Mouse (Mus musculus) heart, embryonic 15.5 days (tissue): Measurements from ENCODE around the gene Thsd4. TPM values are rescaled to one million over a fixed set of nuclear protein-coding genes. Genes with fewer than 3 reads are reported as not detected.

Source experiments
- ATAC-seq: fragments of 200-750 bp; cut with Nextera tagmentation; replicated peaks from 2 replicates; pipeline ENCODE4 v1.8.0; 2017; ENCODE audit warnings: low read depth, moderate TSS enrichment; ENCODE audit not compliant: insufficient number of reproducible peaks, insufficient read depth, low FRiP score
- H3K27ac ChIP-seq: fragments of 300-500 bp; sonication (generic); 2 replicates; pipeline ENCODE4 v1.5.1; 2015; ENCODE audit warnings: mild to moderate bottlenecking, inconsistent platforms
- H3K27me3 ChIP-seq: fragments of 300-500 bp; sonication (generic); 2 replicates; pipeline ENCODE4 v1.6.1; 2015; ENCODE audit warnings: inconsistent platforms
- H3K36me3 ChIP-seq: fragments of 300-500 bp; sonication (generic); 2 replicates; pipeline ENCODE4 v1.6.1; 2015; ENCODE audit warnings: mild to moderate bottlenecking, inconsistent platforms
- H3K4me1 ChIP-seq: fragments of 300-500 bp; sonication (generic); replicated peaks from 2 replicates; pipeline ENCODE4 v1.6.1; 2015; ENCODE audit warnings: inconsistent platforms
- H3K4me2 ChIP-seq: fragments of 300-500 bp; sonication (generic); 2 replicates; pipeline ENCODE4 v1.6.1; 2015; ENCODE audit warnings: inconsistent platforms, mild to moderate bottlenecking, moderate library complexity
- H3K4me3 ChIP-seq: fragments of 300-500 bp; sonication (generic); 2 replicates; pipeline ENCODE4 v1.5.1; 2015; ENCODE audit warnings: mild to moderate bottlenecking, inconsistent platforms
- H3K9ac ChIP-seq: fragments of 300-500 bp; sonication (generic); 2 replicates; pipeline ENCODE4 v1.6.1; 2015; ENCODE audit warnings: mild to moderate bottlenecking, inconsistent platforms
- H3K9me3 ChIP-seq: fragments of 300-500 bp; sonication (generic); replicated peaks from 2 replicates; pipeline ENCODE4 v1.6.1; 2016; ENCODE audit warnings: inconsistent platforms
- WGBS: fragments of 180-500 bp; shearing (Covaris S2); methylation state at CpG from one replicate; pipeline ENCODE4 v1.1.7; 2015; ENCODE audit warnings: mixed read lengths; 5-methylcytosine and 5-hydroxymethylcytosine counted together
- polyA plus RNA-seq: library from polyadenylated mRNA; unstranded; fragments of >200 nt; fragmentation: Nextera tagmentation; extraction: Ambion mirVana; gene quantifications from 2 replicates; pipeline ENCODE4 v1.2.1, GENCODE M21; 2015

Thsd4 gene
- polyA plus RNA-seq, 1 experiment from 2014 or later, result 7.5 TPM

GRCm38 (mm10) chr9:60315533-60315932 is 206.3 kb downstream of the Thsd4 start:
- Histone ChIP-seq H3K9me3 (no peaks in the 10 kb centered on the region), H3K4me3 (no peak overlapping the region), H3K4me2 (no peak overlapping the region), H3K27ac (no peak overlapping the region), H3K4me1 (peaks cover 10% of the 10 kb centered on the region), H3K36me3 (no peaks in the 10 kb centered on the region), H3K9ac (no peak overlapping the region), H3K27me3 (no peaks in the 10 kb centered on the region)
- ATAC-seq, result no peak
- WGBS, result 77% methylated on average over 5 of the region's 5 CpGs

- no peaks in the 10 kb centered on the region for H3K9me3 ChIP-seq
Observed at GRCm38 (mm10) chr9:60313661-60314060, 208.2 kb downstream of the Thsd4 start.

DNA sequence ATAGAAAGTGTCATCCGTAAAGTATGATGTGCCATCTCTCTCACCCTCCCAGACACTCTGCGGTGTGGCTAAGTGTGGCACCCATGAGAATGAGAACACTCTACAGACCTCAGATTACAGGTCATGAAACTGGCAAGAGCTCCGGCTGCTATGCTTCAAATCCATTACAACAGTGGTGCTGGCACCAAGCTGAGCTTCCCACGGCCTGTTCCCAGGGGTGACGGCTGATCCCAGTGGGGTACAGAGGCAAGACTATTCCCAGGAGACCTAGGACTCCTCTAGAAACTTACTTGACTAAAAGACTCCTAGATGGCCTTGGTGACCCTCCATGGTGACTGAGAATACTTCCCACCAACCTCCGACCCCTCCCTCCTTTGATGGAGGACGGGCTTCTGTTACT is 209.2 kb downstream of the Thsd4 start:
- no peak for ATAC-seq
- Histone ChIP-seq H3K4me3 (no peak overlapping the region), H3K36me3 (no peaks in the 10 kb centered on the region), H3K9me3 (no peaks in the 10 kb centered on the region), H3K4me1 (peaks cover 17% of the 10 kb centered on the region), H3K9ac (no peak overlapping the region), H3K27me3 (no peaks in the 10 kb centered on the region), H3K27ac (no peak overlapping the region), H3K4me2 (no peak overlapping the region)
- 82% methylated on average over 7 of the region's 7 CpGs for WGBS

More at GRCm38 (mm10) chr9:60313661-60314060, 208.2 kb downstream of the Thsd4 start:
- no peak for ATAC-seq
- no peak overlapping the region for H3K4me2 ChIP-seq
- no peaks in the 10 kb centered on the region for H3K27me3 ChIP-seq
- no peaks in the 10 kb centered on the region for H3K36me3 ChIP-seq
- H3K4me1 ChIP-seq, result peaks cover 17% of the 10 kb centered on the region
- H3K27ac ChIP-seq, result no peak overlapping the region
- H3K9ac ChIP-seq, result no peak overlapping the region
- 68% methylated on average over 6 of the region's 6 CpGs for WGBS
- no peak overlapping the region for H3K4me3 ChIP-seq

DNA sequence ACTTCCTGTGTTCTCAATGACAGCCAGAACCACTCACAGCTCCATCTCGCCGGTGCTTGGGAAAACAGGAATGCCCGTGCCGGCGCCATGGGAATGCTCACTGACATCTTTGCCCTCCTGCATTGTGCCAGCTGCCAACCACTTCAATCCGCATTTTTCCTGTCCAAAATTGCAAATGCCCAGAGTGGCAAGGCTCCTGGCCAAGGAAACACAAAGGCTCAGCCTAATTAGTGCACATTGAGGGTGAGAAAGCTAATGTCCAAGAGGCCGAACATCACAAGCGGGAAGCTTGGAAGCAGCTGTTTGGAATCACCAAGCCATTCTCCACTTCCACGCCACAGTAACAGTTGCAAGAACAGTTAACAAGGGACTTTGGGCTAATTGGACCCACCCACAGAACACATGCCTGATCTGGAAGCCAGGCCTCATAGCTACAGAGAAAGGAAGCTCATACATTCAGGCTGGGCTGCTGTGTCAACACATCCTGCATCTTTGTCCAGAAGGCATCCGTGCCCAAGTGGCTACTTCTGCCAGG is 210.2 kb downstream of the Thsd4 start:
- Histone ChIP-seq H3K27ac (no peak overlapping the region), H3K36me3 (no peaks in the 10 kb centered on the region), H3K27me3 (no peaks in the 10 kb centered on the region), H3K9me3 (no peaks in the 10 kb centered on the region), H3K4me2 (no peak overlapping the region), H3K9ac (no peak overlapping the region), H3K4me3 (no peak overlapping the region), H3K4me1 (peaks cover 11% of the 10 kb centered on the region)
- no peak for ATAC-seq
- 82% methylated on average over 10 of the region's 10 CpGs for WGBS

DNA sequence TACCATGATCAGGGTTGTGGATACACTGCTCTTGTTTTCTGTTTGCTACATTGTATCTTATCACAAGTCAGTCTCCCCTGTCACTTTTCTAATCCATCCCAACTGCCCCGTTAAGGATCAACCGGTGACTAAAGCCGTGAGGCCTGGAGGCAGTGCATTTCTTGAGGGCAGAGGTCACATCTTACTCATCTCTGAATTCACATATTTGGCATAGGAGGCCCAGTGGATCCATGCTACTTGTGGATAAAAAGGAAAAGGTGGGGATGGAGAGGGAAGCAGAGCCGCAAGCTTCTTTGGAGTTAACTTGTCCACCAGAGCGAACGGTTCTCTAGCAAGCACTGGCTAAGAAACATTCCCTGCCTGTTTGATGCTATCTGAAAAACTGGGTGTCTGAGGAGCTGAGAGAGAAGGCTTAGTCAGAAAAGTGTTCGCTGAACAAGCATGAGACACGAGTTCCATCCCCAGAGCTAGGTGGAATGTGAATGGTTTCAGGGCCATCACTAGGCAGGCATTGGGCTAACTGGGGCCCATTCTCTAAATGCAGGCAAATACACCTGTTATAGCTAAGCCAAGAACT is 211.0 kb downstream of the Thsd4 start:
- ATAC-seq, result no peak
- H3K27ac ChIP-seq, result no peak overlapping the region

GRCm38 (mm10) chr9:60309786-60310711 is 211.8 kb downstream of the Thsd4 start:
- no peak overlapping the region for H3K4me3 ChIP-seq
- 61% methylated on average over 16 of the region's 16 CpGs for WGBS
- no peak overlapping the region for H3K27ac ChIP-seq
- H3K4me1 ChIP-seq, result peaks cover 6% of the 10 kb centered on the region; the same call in 1 of the 2 replicates
- no peaks in the 10 kb centered on the region for H3K36me3 ChIP-seq
- H3K9ac ChIP-seq, result no peak overlapping the region
- H3K4me2 ChIP-seq, result no peak overlapping the region
- no peak for ATAC-seq
- H3K27me3 ChIP-seq, result no peaks in the 10 kb centered on the region
- no peaks in the 10 kb centered on the region for H3K9me3 ChIP-seq

More for the DNA sequence above, 211.0 kb downstream of the Thsd4 start:
- Histone ChIP-seq H3K9ac (no peak overlapping the region), H3K4me2 (no peak overlapping the region), H3K9me3 (no peaks in the 10 kb centered on the region), H3K36me3 (no peaks in the 10 kb centered on the region), H3K4me1 (peaks cover 6% of the 10 kb centered on the region; the same call in 1 of the 2 replicates), H3K4me3 (no peak overlapping the region), H3K27me3 (no peaks in the 10 kb centered on the region)
- WGBS, result 65% methylated on average over 8 of the region's 8 CpGs

GRCm38 (mm10) chr9:60308182-60308581 is 213.7 kb downstream of the Thsd4 start:
- Histone ChIP-seq H3K4me1 (peaks cover 6% of the 10 kb centered on the region; the same call in 1 of the 2 replicates), H3K4me3 (no peak overlapping the region), H3K27ac (no peak overlapping the region), H3K9ac (no peak overlapping the region), H3K9me3 (no peaks in the 10 kb centered on the region), H3K27me3 (no peaks in the 10 kb centered on the region), H3K36me3 (no peaks in the 10 kb centered on the region), H3K4me2 (no peak overlapping the region)
- WGBS, result 51% methylated on average over 4 of the region's 4 CpGs
- no peak for ATAC-seq

DNA sequence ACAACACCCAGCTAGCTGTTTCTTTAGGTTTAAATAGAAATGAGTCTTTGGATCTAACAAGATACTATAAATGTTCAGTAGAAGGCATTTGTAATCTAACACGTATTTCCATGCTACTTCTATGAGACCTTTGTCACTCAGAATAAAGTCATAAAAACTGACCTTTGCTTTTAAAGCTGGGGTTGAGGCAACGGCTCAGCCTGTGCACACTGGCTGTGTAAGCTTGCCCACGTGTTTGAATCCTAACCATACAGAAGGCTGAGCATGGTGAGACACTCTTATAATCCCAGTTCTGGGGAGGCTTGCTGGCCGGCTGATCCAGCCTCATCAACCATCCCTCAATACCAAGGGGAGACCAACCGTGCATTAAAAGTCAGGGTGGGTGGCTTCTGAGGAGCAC is 214.4 kb downstream of the Thsd4 start:
- Histone ChIP-seq H3K36me3 (no peaks in the 10 kb centered on the region), H3K4me1 (peaks cover 6% of the 10 kb centered on the region; the same call in 1 of the 2 replicates), H3K4me2 (no peak overlapping the region), H3K9me3 (no peaks in the 10 kb centered on the region), H3K9ac (no peak overlapping the region), H3K4me3 (no peak overlapping the region), H3K27me3 (no peaks in the 10 kb centered on the region), H3K27ac (no peak overlapping the region)
- no peak for ATAC-seq
- 78% methylated on average over 5 of the region's 5 CpGs for WGBS

DNA sequence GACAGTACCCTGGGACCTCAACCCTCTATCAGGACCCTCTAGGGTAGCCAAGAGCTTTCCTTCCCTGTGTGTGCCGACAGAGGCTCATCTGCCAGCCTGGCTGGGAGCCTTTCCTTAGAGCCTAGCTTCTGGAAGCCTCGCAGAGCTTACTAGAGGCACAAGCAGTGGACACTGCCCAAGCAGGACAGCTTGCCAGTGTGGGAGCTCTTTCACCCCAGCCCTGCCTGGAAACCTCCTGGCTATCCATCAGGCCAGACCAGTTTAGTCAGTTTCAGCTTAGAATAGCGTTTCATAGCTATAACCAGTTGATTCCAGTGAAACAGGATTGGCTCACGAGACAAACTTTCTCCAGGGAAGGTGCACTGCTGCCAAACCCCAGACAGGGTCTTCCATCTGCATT is 215.6 kb downstream of the Thsd4 start:
- WGBS, result 72% methylated on average over 4 of the region's 4 CpGs

GRCm38 (mm10) chr9:60305204-60305840 is 216.5 kb downstream of the Thsd4 start:
- no peaks in the 10 kb centered on the region for H3K27me3 ChIP-seq
- H3K9ac ChIP-seq, result no peak overlapping the region
- no peak overlapping the region for H3K27ac ChIP-seq
- no peak for ATAC-seq
- H3K4me3 ChIP-seq, result no peak overlapping the region
- H3K36me3 ChIP-seq, result 0 out of 2 replicates have a peak, but pooled peaks cover 4% of the 10 kb centered on the region
- WGBS, result 93% methylated on average over 2 of the region's 2 CpGs
- no peaks in the 10 kb centered on the region for H3K9me3 ChIP-seq
- peaks cover 6% of the 10 kb centered on the region; the same call in 1 of the 2 replicates for H3K4me1 ChIP-seq
- no peak overlapping the region for H3K4me2 ChIP-seq

More for the DNA sequence above, 215.6 kb downstream of the Thsd4 start:
- Histone ChIP-seq H3K4me2 (no peak overlapping the region), H3K9me3 (no peaks in the 10 kb centered on the region), H3K27ac (no peak overlapping the region), H3K4me3 (no peak overlapping the region), H3K27me3 (no peaks in the 10 kb centered on the region), H3K9ac (no peak overlapping the region), H3K4me1 (peaks cover 6% of the 10 kb centered on the region; the same call in 1 of the 2 replicates), H3K36me3 (no peaks in the 10 kb centered on the region)
- no peak for ATAC-seq

GRCm38 (mm10) chr9:60296276-60296675 is 225.6 kb downstream of the Thsd4 start:
- no peaks in the 10 kb centered on the region for H3K4me1 ChIP-seq
- no peak overlapping the region for H3K4me3 ChIP-seq
- H3K27me3 ChIP-seq, result no peaks in the 10 kb centered on the region
- H3K36me3 ChIP-seq, result 0 out of 2 replicates have a peak, but pooled peaks cover 4% of the 10 kb centered on the region
- H3K4me2 ChIP-seq, result no peak overlapping the region
- H3K9me3 ChIP-seq, result no peaks in the 10 kb centered on the region
- H3K27ac ChIP-seq, result no peak overlapping the region
- WGBS, result 93% methylated on average over 2 of the region's 2 CpGs
- no peak for ATAC-seq
- no peak overlapping the region for H3K9ac ChIP-seq
